Mouse (Mus musculus): ENCODE data around the gene Pafah1b2. TPM values are rescaled to one million over a fixed set of nuclear protein-coding genes. Genes with fewer than 3 reads are reported as not detected.
A peak's percentile ranks its signal among the peaks of the same experiment; 100 is the strongest.

Pafah1b2 gene
- polyA plus RNA-seq, 1 experiment from 2014 or later, result 78.2 TPM

DNA sequence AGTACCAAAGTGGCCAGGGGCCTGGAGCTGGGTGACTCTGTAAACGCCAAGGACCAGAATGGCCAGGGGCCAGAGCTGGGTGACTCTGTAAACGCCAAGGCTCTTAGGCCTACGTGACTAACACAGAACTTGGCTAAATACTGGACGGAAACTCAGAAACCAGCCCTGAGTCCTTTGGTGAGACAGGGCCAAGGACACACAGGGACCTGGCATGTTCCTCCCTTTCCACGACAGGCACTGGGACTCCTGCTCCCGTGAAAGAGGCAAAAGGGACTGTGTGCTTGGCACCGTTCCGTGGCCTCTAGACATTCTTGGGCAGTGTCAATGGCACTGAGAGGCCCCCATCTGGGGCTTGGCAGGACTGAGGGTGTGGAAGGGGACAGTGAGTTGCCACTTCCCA is 74.4 kb downstream of the Pafah1b2 start:
- no peak overlapping the region for H3K9ac ChIP-seq (ENCODE audit: low read depth, low read length)
- WGBS, result 90% methylated on average over 8 of the region's 8 CpGs
- H3K4me2 ChIP-seq (replicated peaks; ENCODE audit: low read depth), result no peak overlapping the region
- no peak overlapping the region for H3K27ac ChIP-seq (ENCODE audit: low read depth, low read length)
- no peaks in the 10 kb centered on the region for H3K4me1 ChIP-seq (replicated peaks; ENCODE audit: control insufficient read depth, insufficient read depth, low read length)
- no peak for ATAC-seq
- peaks cover 38% of the 10 kb centered on the region for H3K36me3 ChIP-seq (ENCODE audit: control insufficient read depth, insufficient read depth)
- H3K27me3 ChIP-seq (replicated peaks; ENCODE audit: control insufficient read depth, insufficient read depth, low read length), result no peaks in the 10 kb centered on the region
- H3K9me3 ChIP-seq (ENCODE audit: control insufficient read depth), result no peaks in the 10 kb centered on the region
- TF ChIP-seq CTCF (IDR thresholded peaks at IDR 0.05; ENCODE audit: low read depth), result no peak
- H3K4me3 ChIP-seq (ENCODE audit: low read depth, low read length), result no peak overlapping the region

DNA sequence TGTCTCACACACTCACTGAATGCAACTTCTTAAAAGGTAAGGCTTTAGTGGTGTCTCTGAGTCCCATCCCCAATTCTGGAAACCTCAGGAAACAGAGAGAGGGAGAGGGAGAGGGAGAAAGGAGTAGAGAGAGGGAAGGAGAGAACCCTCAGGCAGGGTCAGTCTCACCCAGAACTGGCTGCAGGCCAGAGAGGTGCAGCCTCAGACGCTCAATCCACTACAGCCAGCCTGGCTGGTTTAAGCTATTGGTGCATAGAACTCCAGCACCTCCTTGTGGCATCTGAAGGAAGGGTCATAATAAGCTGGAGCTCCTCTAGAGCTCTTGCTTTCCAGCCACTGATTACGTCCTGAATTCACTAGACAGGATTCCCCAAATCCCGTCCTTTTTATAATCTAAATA is 75.6 kb downstream of the Pafah1b2 start:
- no peak overlapping the region for H3K4me2 ChIP-seq (replicated peaks; ENCODE audit: low read depth)
- peaks cover 26% of the 10 kb centered on the region for H3K36me3 ChIP-seq (ENCODE audit: control insufficient read depth, insufficient read depth)
- no peak overlapping the region for H3K4me3 ChIP-seq (ENCODE audit: low read depth, low read length)
- no peaks in the 10 kb centered on the region for H3K9me3 ChIP-seq (ENCODE audit: control insufficient read depth)
- H3K27ac ChIP-seq (ENCODE audit: low read depth, low read length), result 0 out of 2 replicates have a peak overlapping the region, but pooled peaks have one; percentile 46
- H3K9ac ChIP-seq (ENCODE audit: low read depth, low read length), result no peak overlapping the region
- H3K27me3 ChIP-seq (replicated peaks; ENCODE audit: control insufficient read depth, insufficient read depth, low read length), result no peaks in the 10 kb centered on the region
- 17% methylated on average over 3 of the region's 3 CpGs for WGBS
- peak; percentile 95 for TF ChIP-seq CTCF (IDR thresholded peaks at IDR 0.05; ENCODE audit: low read depth)
- ATAC-seq, result peak; percentile 55
- no peaks in the 10 kb centered on the region for H3K4me1 ChIP-seq (replicated peaks; ENCODE audit: control insufficient read depth, insufficient read depth, low read length)

DNA sequence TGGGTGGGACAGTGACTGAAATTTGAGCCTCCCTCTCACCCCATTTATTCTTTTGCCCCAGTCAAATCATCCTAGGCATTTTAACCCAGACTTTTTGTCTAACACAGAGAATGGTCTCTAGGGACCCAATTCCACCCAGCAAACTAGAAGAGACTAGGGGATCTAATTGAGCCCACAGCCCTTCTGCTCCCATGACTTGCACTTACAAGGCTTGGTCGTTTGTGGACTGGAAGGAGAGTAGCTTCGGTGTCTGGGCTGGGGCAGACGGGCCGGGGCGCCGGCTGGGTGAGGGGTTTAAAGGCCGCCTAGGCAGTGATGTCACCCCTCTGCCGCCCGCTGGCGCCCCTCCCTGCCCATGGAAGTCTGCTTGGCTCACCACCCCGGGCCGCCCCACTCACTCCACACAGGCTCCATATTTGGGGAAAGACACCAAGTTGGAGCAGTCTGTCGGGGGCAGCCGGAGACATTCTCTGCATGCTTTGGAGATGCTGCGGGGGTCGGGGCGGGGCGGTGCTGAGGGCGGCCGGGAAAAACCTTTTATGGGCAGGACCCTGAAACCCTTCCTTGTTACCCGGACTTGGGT is 76.8 kb downstream of the Pafah1b2 start, which contains the start of gene Tagln:
TSS of gene Tagln (minus strand) at position 431 of the 583 bp plus-strand sequence.
- TF ChIP-seq CTCF (IDR thresholded peaks at IDR 0.05; ENCODE audit: low read depth), result no peak
- no peaks in the 10 kb centered on the region for H3K9me3 ChIP-seq (ENCODE audit: control insufficient read depth)
- peak within 1 kb of the TSS; percentile 17 for H3K4me3 ChIP-seq (ENCODE audit: low read depth, low read length)
- peak within 1 kb of the TSS; percentile 31; the same call in 1 of the 2 replicates for H3K9ac ChIP-seq (ENCODE audit: low read depth, low read length)
- H3K4me1 ChIP-seq (replicated peaks; ENCODE audit: control insufficient read depth, insufficient read depth, low read length), result no peaks in the 10 kb centered on the region
- no peaks in the 10 kb centered on the region for H3K27me3 ChIP-seq (replicated peaks; ENCODE audit: control insufficient read depth, insufficient read depth, low read length)
- peak within 1 kb of the TSS; percentile 57 for H3K27ac ChIP-seq (ENCODE audit: low read depth, low read length)
- WGBS, result 11% methylated on average over 21 of the region's 21 CpGs
- peaks cover 24% of the 10 kb centered on the region for H3K36me3 ChIP-seq (ENCODE audit: control insufficient read depth, insufficient read depth)
- peak within 1 kb of the TSS; percentile 46 for H3K4me2 ChIP-seq (replicated peaks; ENCODE audit: low read depth)
- peak; percentile 16; the same call in 1 of the 2 replicates for ATAC-seq

DNA sequence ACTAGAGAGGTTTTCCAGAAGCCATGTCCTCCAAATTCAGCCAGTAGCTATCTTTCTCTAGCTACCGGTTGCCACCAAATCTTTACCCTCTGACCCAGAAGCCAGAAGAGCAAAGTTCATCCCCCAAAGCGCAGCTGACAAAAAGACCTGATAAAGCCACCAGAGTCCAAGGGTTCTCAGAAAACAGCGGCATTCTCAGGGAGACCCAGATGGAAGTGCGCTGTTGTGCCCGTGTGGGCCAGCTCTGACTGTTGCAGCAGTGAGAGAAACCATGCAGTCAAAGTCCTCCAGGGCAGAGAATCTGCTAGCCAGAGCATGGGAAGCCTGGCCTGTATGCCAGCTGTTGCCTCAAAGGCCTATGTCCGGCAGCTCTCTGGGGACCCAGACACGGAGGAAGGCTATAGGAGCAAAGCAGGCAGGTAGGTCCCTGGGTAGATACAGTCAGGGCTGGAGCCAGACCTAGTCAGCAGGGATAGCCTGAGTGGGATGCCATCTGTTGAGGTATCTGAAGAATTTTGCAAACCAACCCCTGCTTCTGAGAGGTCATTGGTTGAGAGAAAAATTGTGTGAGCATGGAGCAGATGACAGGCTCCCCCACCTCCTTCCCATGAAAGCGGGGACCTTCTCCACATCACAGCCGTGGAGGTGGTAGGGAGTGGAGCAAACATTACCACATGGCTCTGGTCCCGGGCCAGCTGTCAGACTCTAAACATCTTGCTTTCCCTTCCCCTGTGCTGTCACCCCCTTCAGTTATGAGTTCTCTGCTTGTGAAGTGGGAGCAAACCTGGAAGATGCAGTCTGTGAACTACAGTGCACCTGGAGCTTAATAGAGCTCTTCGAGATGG is 79.7 kb downstream of the Pafah1b2 start:
- peak; percentile 36; the same call in 1 of the 2 replicates for ATAC-seq
- no peak overlapping the region for H3K9ac ChIP-seq (ENCODE audit: low read depth, low read length)

DNA sequence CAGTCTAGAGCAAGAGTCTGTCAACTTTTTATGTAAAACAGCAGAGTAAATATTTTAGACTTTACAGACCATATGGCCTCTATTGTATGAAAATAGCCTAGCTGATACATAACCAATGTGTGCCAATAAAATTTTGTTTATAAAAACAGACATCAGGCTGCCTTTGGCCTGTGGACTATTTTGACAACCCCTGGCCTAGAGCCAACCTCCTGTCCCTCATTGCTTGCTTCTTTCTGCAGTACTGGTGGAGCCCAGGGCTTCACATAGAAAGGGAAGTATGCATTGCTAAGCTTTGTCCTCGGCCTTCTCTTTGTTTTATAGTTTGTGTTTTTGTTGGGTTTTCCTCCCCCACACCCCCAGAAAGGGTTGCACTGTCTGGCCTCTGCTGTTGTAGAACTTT is 80.5 kb downstream of the Pafah1b2 start:
- Histone ChIP-seq H3K36me3 (ENCODE audit: control insufficient read depth, insufficient read depth) (peaks cover 46% of the 10 kb centered on the region), H3K27me3 (replicated peaks; ENCODE audit: control insufficient read depth, insufficient read depth, low read length) (no peaks in the 10 kb centered on the region), H3K4me3 (ENCODE audit: low read depth, low read length) (peak overlapping the region; percentile 16; the same call in 1 of the 2 replicates), H3K27ac (ENCODE audit: low read depth, low read length) (peak overlapping the region; percentile 42; the same call in 1 of the 2 replicates), H3K9me3 (ENCODE audit: control insufficient read depth) (no peaks in the 10 kb centered on the region), H3K9ac (ENCODE audit: low read depth, low read length) (no peak overlapping the region), H3K4me1 (replicated peaks; ENCODE audit: control insufficient read depth, insufficient read depth, low read length) (no peaks in the 10 kb centered on the region), H3K4me2 (replicated peaks; ENCODE audit: low read depth) (peak overlapping the region; percentile 35)
- no peak for TF ChIP-seq CTCF (IDR thresholded peaks at IDR 0.05; ENCODE audit: low read depth)
- 42% methylated on average over 1 of the region's 1 CpGs for WGBS
- ATAC-seq, result no peak

More for the DNA sequence above, 79.7 kb downstream of the Pafah1b2 start:
- Histone ChIP-seq H3K4me3 (ENCODE audit: low read depth, low read length) (peak overlapping the region; percentile 16), H3K4me2 (replicated peaks; ENCODE audit: low read depth) (peak overlapping the region; percentile 35), H3K27ac (ENCODE audit: low read depth, low read length) (peak overlapping the region; percentile 67), H3K27me3 (replicated peaks; ENCODE audit: control insufficient read depth, insufficient read depth, low read length) (no peaks in the 10 kb centered on the region), H3K4me1 (replicated peaks; ENCODE audit: control insufficient read depth, insufficient read depth, low read length) (no peaks in the 10 kb centered on the region), H3K9me3 (ENCODE audit: control insufficient read depth) (no peaks in the 10 kb centered on the region), H3K36me3 (ENCODE audit: control insufficient read depth, insufficient read depth) (peaks cover 40% of the 10 kb centered on the region)
- WGBS, result 39% methylated on average over 11 of the region's 11 CpGs
- no peak for TF ChIP-seq CTCF (IDR thresholded peaks at IDR 0.05; ENCODE audit: low read depth)

DNA sequence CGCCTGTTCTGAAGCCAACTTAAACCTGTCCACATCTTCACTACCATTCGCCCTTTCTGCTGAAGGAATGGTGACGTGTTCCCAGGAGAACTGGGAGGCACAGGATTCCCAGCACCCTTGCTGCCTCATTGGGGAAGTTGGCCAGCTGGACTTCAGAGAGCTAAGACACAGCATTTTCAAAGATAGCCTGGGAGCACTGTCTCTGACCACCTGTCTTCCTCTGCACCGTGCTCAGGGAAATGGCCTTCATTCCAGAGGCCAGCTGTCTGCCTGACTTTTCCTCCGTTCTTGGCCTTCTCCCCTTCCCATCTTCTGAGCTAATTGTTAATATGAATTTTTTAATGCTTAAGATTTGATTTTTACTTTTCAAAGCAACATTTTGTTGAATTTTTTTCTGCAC is 83.2 kb downstream of the Pafah1b2 start:
- Histone ChIP-seq H3K4me3 (ENCODE audit: low read depth, low read length) (no peak overlapping the region), H3K4me1 (replicated peaks; ENCODE audit: control insufficient read depth, insufficient read depth, low read length) (no peaks in the 10 kb centered on the region), H3K36me3 (ENCODE audit: control insufficient read depth, insufficient read depth) (peaks cover 68% of the 10 kb centered on the region), H3K4me2 (replicated peaks; ENCODE audit: low read depth) (no peak overlapping the region), H3K27me3 (replicated peaks; ENCODE audit: control insufficient read depth, insufficient read depth, low read length) (no peaks in the 10 kb centered on the region), H3K9me3 (ENCODE audit: control insufficient read depth) (no peaks in the 10 kb centered on the region), H3K9ac (ENCODE audit: low read depth, low read length) (no peak overlapping the region), H3K27ac (ENCODE audit: low read depth, low read length) (no peak overlapping the region; the same call in 1 of the 2 replicates)
- no peak for ATAC-seq
- no peak for TF ChIP-seq CTCF (IDR thresholded peaks at IDR 0.05; ENCODE audit: low read depth)
- WGBS, result 89% methylated on average over 5 of the region's 5 CpGs

Measured in intestine, postnatal 0 days (tissue).